Mouse (Mus musculus) c-Kit-positive CD71-positive TER-119-negative erythroid progenitor cells, embryonic 14.5 days (primary cell): Measurements from ENCODE around the gene Gpr107.

Source experiments
- DNase-seq: peaks from one replicate; pipeline ENCODE4 v3.0.0-alpha.2; 2013; ENCODE audit warnings: low read depth

Gpr107 gene

DNA sequence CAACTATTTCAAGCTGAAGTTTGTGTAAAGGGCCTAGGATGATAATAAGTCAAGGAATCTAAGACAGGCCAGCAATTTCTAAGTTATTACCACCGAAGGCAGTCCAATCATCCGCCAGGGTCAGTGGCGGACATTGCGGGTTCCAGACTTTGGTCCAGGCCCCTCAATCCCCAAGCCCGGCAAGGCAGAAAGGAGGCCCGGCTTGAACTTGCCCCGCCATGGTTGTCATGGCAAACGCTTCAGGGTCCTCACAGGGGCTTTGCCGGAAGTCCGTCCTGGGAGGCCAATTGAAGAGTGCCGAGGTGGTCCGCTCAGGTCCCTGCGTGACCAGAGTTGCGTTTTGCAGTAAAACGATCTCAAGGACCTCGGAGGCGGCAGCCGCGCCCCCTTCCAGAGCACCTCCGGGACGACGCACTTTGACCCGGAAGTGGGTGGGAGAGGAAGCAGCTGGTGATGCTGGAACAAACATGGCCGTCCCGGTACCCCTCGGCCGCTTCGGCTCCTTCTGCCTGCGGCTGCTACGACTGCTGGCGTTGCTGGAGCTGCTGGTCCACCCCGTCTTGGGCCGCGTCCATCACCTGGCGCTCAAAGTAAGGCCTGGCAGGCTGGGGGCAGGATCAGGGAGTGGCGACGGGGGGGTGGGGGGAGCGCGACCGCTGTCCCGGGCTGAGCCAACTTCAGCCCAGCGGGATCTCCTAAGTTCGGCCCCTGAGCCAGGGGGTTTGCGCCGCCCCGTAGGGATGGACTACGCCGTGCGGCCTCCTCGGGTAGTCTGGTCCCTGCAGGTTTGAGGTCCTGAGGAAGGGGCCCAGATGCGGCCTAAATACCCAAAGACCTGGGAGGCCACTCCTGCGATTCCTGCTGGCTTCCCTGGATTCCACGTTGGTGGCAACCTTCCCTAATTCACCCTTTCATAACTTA lies at the start of gene Gpr107:
Gene Gpr107, plus strand, starts transcription at position 425 of the 921 bp plus-strand sequence.
- DNase-seq = peak; percentile 74

DNA sequence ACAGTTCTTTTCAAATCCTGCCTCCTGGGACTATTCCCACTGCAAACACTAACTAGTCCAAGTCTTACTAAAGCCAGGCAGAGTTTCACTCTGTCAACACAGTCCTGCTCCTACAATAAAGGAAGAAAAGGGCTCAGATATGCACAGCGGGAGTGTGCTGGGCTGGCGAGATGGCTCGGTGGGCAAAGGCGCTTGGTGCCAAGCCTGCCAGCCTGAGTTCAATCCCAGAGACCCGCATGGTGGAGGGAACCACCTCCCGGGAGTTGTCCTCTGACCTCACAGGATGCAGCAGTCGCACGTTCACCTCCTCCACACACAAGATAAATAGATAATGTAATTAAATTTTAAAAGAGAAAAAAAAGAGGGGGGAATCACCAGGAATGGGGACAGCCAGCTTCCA lies 48.8 kb upstream of the Gpr107 start:
- DNase-seq = no peak

DNA sequence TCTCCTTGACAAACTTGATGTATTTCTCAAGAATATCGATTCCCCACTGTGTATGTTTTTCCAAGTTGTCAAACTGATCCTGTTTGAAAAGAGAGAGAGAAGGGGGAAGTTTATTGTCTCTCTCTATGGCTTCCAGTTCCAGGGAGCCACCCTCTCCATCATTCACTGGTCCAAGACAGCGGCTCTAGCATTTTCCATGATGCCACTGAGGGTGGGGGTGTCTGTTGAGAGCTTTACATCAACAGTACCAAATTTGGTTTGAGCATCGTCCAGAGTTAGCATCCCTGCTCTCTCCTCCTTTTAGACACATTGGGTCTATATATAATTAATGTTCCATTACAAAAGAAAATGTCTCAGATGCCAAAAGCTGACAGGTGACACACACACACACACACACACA lies 46.8 kb upstream of the Gpr107 start:
- no peak for DNase-seq

DNA sequence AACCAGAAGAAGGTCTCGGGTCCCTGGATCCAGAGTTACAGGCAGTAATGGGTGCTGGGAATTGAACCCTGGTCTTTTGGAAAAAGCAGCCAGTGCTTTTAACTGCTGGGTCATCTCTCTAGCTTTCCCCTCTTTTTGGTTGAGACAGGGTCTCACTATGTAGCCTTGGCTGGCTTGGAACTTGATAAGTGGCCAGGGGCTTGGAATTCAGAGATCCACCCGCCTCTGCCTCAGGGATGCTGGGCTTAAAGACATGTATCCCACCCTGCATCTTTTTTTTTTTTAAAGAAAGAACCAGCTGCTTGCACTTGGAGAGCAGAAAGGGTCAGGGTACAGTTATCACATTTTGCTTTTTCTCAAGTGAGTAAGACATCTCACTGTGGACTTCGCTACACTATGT lies 46.1 kb upstream of the Gpr107 start:
- DNase-seq = no peak

DNA sequence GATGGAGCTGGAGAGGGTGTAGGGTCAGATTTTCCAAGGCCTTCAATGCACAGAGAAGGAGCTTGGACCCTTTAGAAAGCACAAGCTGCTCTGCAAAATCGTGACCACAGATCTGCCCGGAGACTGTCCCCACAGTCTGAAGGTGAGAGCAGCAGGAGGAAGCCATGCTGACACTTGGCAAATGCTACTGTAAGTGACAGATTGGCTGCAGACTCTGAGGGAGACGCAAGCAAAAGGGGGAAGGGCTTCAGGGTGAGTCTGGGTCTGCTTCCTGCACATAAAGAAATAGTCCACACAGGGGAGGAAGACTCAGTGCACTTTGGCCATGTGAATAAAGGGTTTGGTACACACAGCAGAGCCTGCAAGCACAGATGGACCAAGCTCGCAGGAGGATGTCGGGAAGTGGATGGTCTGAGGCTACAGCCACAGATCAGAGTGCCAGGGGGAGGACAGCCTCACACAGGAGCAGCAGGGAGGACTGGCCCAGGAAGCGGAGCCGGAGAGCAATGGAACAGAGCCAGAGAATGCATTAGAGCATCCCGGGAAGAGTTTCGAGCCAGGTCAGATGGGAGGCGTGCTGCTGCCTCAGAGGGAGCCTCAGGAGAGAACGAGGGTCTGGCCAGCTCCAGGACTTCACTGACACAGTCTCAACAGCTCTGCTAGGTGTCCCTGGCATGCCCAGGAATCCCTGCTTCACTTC lies 45.3 kb upstream of the Gpr107 start:
- no peak for DNase-seq

DNA sequence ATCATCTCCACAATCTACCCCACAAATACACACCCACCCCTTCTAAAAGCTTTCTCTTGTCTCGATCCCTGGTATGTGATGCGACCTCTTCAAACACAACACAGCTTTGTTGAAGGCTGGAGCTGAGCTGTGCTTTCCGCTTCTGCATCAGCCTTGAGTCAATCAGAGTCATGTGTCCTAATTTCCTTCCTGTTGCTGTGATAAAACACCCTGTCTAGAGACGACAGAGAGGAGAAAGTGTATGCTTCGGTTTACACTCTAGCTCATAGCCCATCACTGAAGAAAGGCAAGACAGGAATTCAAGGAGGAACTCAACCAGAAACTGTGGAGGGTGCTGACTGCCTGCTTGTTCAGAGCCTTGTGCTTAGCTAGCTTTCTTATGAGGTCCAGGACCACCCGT lies 43.9 kb upstream of the Gpr107 start:
- DNase-seq = no peak

DNA sequence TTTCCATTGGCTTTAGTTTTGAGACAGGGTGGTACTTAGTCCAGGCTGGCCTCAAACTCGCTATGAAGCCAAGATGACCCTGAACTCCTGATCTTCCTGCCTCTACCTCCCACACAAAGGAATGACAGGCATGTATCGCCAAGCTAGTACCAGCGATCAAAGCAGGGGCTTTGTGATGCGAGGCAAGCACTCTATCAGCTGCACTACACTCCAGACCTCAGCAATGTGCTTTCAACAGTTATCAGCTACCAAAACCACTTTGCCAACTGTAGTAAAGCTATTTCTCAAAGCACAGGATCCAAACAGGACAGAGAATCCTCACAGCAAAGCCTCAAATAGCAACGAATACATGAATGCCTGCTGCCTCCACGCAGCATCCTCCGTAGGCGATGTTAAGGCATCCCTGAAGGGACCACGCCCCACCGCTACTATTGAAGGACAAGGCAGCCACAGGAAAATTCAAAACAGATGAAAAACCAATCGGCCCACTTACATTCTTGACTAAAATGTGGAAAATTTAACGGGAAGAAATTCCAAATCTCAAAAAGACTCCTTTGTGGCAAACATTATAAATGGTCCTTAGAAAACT lies 42.1 kb upstream of the Gpr107 start:
- DNase-seq = peak; percentile 37

DNA sequence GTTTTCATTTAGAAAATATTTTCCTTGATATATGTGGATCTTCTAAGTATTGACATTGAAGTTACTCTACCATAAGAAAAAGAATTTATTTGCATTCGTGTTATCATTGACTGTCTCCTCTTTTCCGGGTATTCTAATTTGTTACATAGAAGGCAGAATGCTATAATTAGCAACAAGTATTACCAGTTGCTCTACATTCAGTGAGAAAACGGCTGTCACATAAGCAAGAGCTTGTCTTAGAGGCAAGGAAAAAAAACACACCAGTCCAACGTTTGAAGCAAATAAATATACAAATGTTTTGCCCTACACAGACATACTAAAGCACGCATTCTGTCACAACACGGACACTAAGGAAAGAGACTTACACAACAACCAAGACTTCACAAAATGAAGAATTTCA lies 40.4 kb upstream of the Gpr107 start:
- no peak for DNase-seq

DNA sequence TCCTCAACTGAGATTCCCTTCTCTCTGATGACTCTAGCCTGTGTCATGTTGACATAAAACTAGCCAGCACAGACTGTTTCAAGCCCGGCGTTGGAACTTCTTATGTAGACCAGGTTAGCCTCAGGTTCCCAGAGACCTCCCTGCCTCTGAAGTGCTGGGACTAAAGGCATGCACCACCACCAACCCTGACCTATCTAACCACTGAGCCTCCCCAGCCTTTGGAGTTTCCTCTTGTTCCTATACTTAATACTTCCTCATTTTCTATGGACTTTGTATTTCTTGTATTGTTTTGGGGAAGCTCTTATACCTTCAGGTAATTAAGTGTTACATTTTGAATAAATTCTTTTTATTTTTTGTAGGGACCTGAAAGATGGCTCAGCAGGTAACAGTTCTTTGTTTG lies 37.9 kb upstream of the Gpr107 start:
- DNase-seq = no peak

DNA sequence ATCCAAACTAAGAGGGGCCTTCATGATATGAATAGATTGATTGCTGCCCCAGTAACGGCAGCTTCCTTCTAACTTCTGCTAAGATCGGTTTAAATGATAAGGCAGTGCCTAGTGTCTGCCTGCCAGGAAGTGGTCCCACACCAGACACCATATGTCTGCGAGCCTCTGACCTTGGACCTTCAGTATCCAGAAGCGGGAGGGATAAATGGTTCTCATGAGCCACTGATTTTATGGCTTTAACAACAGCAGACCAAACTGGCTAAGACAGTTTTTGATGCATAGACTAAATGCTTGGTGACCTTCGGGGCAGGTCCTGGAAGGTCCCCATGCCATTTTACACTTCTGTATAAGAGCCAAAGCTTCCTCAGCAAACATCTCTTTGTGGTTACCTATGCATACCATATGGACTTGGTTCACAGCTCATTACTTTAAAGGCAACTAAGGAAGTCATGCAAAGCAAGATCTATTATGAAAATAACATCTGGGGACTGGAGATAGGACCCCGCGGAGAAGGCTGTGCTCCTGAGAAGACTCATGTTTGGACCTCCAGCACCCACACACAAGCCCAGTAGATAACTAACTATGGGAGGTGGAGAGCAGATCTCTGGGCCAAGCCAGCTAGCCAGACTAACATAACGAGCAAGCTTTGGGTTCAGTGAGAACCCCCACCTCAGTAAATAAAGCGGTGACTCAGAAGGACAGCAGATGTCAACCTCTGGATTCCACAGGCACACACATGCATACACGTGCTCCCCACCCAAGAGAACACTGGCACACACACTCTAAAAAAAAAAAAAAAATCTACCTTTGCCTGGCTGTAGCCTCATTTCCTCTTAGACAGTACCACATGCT lies 36.8 kb upstream of the Gpr107 start:
- peak; percentile 50 for DNase-seq

DNA sequence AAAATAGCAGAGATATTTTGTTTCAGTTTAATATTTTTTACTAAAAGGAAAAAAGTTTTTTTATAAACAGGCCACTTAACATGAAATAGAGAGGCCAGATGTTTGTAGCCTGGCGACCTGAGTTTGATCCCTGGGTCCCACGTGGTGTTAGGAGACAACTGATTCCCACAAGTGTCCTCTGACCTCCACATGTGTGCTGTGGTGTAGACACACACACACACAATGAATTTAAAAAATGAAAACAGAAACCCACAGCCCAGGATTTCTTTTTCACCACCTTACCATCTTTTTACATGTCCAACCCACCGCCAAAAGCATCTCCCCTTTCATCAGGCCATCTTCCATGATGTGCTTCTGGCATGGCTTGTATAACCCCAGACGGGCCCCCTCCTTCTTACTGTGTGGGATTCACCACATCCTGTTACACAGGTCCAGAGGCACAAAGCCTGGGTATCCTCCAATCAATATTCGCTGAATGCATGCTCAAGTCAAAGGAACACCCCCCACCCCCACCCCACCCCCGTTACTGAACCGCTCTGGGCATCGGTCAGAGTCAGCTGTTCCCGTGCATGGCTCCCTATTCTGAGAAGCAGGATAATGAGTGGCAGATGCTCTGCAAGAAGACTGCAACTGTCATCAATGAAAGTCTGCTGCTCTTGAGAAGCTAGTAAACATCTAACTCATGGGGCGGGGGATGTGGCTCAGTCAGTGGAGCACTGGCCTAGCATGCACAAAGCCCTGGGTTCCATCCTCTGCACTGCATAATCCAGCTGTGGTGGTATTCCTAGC lies 36.0 kb upstream of the Gpr107 start:
- DNase-seq = no peak

DNA sequence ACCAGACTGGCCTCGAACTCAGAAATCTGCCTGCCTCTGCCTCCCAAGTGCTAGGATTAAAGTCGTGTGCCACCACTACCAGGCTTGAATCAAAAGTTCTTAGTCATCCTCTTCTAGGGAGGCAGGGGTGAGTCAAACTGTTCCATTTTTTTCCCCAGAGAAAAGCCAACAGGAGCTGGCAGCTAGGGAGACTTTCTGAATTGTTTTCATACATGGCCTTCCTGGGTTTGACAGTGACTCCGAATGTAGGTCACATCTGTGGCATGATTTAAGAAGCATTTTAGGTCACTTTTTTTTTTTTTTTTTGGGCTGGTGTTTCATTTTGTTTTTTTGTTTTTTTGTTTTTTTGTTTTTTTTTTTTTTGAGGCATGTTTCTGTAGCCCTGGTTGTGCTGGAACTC lies 33.9 kb upstream of the Gpr107 start:
- DNase-seq = no peak

DNA sequence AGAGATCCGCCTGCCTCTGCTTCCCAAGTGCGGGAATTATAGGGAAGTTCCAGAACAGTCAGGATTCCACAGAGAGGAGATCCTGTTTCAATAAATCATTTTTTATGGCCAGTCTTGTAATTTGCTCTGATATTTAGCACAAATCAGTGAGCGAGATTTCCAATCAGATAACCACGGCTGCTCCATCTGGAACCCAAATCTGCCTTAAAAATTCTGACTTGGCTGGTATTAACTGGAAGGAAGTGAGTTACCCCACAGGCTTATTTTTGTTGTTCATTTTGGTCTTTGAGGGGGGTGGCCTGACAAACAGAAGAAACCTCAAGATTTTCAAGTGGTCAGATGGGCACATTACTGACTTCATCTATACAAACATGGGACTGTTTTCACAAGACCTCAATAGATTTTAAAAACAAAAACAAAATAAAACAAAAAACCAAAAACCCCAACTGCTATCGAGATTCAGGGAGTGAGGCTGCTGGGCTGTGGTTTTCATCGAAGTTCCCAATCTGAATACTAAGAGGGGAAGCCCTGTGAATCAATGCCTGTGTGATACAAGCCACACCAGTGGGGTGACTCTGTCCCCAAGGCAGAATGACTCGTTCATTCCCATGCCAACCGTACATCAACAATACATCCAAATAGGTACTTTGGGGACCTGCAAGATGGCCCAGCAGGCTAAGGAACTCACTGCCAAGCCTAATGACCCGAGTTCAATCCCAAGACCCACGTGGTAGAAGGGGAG lies 33.3 kb upstream of the Gpr107 start:
- DNase-seq = no peak

DNA sequence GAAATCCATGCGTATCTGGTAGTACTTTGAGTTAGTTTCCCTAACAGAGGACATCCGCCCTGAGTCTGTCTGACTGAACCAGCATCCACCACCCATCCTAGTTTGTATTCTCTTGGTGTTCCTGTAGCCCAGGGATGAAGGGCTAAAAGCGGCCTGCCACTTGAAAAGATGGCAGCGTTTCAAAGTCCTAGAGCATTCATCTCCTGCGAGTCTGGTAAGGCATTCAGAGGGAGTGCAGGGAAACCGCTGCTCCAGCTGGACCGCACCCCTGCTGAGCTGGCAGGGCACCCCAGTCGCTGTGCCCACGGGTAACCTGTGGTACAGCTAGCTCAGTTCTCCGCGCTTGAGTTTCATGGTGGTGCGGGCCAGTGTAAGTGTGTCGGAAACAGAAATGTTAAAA lies 32.3 kb upstream of the Gpr107 start:
- DNase-seq = no peak

DNA sequence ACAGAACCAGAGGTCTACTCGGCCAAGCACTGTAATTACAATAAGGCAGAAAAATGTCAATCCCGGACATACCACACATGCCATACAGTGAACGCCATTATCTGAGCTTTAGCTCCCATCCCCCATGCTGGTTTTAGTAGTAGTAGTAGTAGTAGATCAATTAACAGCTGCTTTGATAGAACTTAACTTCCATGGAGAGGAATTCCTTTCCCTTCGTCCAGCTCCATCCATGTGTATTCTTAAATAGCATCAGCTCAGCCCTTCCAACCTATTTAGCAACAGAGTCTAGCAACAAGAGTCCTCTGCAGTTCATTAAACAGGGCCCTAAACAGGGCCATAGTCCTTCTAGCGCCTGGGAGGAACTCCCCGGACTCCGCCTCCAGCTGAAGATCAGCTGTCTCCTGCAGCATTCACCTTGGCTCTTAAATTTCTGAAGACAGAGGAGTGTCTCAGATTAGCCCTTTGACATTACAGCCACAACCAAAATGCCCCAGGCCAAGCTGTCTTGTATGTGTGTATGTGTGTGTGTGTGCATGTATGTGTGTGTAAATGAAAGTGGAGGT lies 30.9 kb upstream of the Gpr107 start:
- DNase-seq = no peak

DNA sequence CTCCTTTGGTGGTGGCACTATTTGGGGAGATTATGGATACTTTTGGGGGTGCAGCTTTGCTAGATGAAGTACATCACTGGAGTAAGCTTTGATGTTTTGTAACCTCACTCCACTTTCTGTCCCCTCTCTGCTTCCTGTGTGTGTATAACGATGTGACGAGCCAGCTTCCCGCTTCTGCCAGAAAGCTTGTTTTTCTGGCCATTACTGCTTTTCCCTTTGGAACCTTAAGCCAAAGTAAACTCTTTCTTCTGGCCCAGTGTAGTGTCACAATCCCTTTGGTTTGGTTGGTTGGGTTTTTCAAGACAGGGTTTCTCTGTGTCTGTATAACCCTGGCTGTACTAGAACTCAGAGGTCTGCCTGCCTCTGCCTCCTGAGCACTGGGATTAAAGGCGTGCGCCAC lies 29.3 kb upstream of the Gpr107 start:
- no peak for DNase-seq

DNA sequence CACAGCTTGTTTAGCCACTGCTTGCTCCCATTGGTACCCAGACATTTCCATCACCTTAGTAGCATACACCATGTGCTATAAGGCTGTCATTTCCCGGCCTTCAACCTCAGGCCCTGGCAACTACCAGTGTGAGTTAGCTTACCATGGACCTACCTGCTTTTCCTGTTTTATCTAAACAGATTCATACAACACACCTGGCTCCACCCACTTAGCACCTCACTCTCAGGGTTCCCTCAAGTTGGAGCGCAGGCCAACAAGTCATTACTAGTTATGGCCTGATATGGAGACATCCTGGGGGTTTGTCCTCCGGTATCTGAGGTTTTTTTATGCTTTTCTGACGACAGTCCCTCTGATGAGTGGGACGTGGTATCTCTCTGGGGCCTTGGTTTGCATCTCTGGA lies 28.6 kb upstream of the Gpr107 start:
- DNase-seq = no peak

DNA sequence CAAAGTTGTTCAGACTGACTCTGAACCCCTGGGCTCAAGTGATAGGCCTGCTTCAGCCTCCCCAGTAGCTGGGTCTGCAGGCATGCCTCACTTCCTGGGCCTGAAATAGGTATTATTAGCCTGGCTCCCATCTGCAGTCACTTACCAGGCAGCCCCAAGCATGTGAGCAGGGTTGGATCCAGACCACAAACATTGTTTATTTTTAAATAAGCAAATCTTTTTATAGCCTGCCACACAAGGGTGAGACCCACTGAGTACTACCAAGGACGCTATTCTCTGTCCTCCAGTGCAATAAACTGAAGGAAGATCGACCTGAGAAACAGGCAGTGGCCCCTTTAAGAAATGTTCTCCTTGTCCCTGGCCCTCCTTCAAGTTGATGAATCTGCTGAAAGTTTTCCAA lies 27.4 kb upstream of the Gpr107 start:
- DNase-seq = no peak

DNA sequence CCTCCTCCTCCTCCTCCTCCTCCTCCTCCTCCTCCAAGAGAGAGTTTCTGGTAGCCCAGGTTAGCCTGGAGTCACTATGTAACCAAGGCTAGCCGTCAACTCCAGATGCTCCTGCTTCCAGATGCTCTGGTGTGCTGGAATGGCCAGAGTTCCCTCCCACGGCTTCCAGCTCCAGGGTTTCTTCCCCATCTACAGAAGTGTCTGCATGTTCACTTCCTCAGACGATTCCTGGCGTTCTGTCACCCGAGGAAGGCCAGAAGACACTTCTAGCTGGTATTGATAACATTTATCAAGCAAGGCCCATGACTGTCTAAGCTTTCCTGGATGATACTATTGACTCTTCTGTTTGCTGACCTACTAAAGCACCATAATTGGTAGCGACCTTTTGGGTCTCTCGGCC lies 27.0 kb upstream of the Gpr107 start:
- DNase-seq = no peak

DNA sequence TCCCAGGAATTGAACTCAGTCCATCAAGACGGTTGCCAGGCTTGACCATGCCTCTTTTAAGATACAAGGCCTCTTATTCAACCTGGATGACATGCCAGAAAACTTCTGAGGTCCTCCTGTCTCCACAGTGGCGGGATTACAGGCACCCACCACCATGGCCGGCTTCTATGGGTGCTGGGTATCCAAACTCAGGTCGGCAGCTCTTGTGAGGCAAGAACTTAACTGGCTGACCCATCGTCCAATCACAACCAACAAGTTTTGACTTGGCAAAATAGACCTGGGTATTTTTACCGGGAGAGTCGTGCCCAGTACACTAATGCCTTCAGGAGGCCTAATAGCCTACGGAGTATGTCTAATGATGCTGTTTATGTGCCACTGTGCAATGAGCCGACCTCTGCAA lies 26.1 kb upstream of the Gpr107 start:
- DNase-seq = no peak
